Mouse (Mus musculus): ENCODE measurements around the gene Bcor. TPM values are rescaled to one million over a fixed set of nuclear protein-coding genes. Genes with fewer than 3 reads are reported as not detected.

The Bcor gene
- total RNA-seq, 2 experiments from 2014 or later, result 10.1 to 13.7 TPM

DNA sequence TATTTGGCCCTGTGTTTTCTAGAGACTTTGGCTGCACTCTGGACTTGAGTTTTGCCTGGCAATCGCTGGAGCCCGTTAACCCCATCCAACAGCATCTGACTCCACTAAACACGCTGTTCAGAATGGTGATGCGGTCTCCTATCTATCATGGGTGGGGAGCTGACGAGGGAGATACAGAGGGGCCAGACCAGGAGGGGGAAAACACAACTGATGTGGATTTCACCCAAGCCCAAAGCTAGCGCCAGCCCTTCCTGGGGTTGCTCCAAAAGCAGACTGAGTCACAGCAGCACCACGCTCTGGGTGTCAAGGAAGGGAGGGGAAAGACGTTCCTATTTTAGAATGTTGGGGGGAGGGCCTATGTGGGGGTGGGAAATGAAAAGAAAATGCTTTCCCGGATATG, 94.4 kb downstream of the Bcor start:
- DNase-seq, result no peak

DNA sequence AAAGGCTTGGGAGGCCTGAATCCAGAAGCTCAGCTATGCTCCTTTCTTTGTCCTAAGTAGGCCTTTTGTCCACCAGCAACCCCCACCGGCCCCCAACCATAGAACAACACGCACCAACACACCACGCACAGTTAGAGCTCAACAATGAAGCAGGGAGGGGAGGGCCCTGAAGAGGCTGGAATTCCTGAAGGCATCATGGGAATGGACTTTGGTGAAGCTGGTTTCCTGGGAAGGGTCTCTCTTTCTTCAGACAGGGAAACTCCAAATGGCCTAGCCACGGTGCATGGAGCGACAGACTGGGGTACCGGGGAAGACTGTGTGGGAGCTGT, 97.3 kb downstream of the Bcor start:
- no peak for DNase-seq

- no peak for DNase-seq
Observed at GRCm38 (mm10) chrX:12062121-12062931, 97.8 kb downstream of the Bcor start.

GRCm38 (mm10) chrX:12060848-12061247, 99.3 kb downstream of the Bcor start:
- DNase-seq, result no peak

DNA sequence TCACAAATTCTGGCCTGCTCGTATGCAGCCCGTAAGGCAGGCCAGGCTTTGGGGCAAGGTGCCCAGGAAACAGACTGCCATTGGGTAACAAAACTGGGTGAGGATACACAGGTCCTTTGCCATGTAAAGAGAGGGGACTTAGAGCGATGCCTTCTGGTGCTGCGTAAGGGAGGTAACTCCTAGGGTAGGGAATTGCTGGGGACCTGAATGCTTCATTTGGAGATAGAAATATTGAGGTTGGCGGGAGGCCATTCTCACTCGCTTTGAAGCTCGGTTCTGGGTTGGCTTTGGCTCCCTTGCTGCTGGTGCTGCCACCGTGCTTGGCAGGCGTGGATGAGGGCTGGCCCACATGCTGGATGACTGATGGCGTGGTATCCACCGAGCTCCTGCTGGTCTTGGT, 102.9 kb downstream of the Bcor start:
- no peak for DNase-seq

- DNase-seq, result no peak
Observed at GRCm38 (mm10) chrX:12053315-12053914, 106.7 kb downstream of the Bcor start.

- no peak for DNase-seq
Observed at GRCm38 (mm10) chrX:12052651-12053050, 107.5 kb downstream of the Bcor start.

DNA sequence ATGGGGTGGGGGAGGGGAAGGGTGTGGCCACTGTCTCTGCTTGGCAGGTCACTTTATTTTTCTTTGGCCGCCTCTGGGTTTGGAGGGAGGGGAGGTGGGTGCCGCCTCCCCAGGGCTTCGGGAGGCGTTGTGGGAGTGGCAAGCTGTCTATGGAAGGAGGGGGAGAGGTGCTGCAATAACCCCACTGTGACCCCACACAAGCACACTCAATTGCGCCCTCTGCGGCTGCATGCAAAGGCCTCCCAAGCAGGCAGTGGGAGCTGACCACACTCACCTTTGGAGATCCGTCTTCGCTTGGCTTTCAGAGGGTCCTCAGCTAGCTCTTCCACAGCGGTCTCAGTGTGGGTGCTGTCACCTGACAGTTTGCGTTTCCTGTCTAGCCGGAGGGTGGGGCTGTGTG, 111.4 kb downstream of the Bcor start:
- DNase-seq, result no peak

DNA sequence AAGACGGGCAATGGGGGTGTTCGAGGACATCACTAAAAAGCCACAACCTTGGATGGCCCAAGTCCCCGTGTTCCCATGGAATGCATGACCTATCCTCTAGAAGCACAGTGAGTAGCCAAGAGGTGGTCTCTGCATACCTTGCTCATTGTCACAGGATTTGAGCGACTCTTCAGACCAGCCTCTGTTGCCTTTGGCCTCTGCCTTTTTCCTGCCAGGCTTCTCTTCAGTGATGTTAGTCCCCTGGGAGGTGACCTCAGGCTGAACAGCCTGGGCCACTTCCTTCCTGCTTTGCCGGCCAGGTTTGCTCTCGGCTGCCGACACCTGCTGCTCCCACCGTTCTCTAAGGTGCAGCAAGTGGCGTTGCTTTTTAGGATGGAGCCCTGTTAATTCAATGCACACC, 112.0 kb downstream of the Bcor start:
- no peak for DNase-seq

- DNase-seq, result no peak
Observed at GRCm38 (mm10) chrX:12047223-12047911, 112.8 kb downstream of the Bcor start.

DNA sequence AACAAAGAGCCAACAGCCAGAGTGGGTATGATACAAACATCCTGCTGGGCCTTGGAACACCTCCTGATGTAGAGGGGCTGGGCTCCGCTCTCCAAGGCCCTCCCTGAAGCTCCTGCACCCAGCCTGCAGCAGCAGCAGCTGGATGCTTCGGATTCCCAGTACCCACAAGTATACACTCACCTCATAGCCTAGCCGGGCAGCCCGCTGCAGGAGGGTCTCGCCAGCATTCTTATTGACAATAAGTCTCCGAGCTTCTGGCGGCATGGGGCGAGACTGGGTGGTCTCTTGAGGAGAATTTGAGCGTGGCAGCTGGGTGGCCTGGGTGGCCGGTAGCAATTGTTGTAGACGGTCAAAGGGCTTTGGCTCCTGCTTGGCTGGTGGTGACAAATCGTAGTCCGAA, 113.5 kb downstream of the Bcor start:
- no peak for DNase-seq

DNA sequence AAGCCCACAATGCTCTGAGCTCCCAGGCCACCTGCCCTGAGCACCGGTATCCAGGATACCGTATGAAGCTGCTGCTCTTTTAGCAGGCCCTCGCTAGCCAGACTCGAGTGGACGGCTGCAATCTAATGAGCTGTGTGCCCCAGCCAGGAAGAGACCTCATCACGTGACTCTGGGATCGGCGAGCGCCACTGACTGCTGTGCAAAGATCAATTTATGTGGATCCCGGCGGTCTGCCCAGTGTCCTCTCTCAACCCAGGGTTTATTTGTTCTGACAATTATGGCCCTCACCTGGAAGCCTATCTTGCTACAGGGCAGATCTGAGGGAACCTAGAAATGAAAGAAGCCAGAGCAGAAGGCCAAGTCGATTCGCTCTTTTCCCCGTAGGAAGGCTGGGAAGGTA, 116.8 kb downstream of the Bcor start:
- no peak for DNase-seq

- DNase-seq, result no peak
Observed at GRCm38 (mm10) chrX:12041453-12041852, 118.7 kb downstream of the Bcor start.

DNA sequence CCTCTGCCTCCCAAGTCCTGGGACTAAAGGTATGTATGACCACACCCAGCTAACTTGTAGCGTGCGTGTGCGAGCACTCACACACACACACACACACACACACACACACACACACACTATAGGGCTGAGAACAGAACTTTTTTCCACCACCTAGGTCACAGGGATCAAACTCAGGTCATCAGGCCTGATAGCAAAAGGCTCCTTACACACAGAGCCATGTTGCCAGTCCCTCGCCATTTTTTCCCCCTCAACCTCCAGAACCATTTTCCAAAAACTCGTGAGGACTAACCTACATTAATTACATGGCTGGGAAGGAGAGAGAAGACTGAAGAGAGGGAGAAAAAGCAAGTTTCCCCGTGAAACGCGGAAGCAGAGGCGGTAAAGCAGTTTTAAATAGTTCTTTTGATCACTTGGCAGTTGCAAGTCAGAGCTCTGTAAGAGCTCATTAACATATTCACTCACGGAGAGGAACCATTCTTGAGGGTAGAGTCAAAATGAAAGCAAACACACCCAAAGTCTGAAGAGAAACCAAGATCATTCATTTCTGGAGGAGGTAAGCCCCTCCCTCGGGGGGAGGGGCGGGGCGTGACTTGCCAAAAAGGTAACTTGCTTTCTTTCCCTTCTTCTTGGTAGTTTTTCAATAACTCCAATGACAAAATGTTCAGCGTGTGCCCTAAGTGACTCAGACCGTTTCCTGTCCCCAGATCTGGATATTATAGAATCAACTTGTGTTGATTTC, 145.3 kb downstream of the Bcor start:
- no peak for DNase-seq

DNA sequence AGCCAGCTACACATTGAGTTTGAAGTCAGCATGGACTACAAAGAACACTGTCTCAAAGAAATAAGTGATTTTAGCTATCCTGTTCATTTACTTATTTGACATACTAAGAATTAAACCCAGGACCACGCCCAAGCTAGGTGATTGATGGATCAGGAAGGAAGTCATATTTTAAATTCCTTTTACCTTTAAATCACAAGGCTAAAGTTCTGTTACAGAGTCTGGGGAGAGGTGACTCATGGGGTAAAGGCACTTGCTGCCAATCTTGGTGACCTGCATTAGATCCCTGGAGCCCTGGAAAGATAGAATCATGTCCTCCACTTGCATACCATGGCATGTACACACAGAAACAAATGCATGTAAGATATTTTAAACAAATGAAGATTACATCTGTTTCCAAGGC, 149.5 kb downstream of the Bcor start:
- DNase-seq, result no peak

DNA sequence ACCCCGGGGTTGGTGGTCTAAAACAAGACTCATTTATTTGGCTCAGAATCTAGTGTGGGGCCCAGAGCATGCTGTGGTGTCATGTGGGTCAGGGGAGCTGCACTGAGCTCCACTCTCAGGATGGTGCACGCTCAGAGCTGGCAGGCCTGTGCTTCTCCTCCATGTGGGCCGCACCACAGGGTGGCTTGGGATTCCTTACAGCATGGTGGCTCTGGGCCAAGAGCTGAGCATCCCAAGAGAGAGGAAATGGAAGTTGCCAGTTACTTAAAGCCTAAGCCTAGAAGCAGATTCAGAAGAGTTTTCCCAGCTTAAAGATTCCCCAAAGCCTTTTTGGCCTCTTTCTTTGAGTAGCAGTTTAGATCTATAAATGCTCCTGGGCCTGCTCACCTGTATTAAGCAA, 151.1 kb downstream of the Bcor start:
- no peak for DNase-seq

GRCm38 (mm10) chrX:12007832-12008540, 152.2 kb downstream of the Bcor start:
- DNase-seq, result no peak

DNA sequence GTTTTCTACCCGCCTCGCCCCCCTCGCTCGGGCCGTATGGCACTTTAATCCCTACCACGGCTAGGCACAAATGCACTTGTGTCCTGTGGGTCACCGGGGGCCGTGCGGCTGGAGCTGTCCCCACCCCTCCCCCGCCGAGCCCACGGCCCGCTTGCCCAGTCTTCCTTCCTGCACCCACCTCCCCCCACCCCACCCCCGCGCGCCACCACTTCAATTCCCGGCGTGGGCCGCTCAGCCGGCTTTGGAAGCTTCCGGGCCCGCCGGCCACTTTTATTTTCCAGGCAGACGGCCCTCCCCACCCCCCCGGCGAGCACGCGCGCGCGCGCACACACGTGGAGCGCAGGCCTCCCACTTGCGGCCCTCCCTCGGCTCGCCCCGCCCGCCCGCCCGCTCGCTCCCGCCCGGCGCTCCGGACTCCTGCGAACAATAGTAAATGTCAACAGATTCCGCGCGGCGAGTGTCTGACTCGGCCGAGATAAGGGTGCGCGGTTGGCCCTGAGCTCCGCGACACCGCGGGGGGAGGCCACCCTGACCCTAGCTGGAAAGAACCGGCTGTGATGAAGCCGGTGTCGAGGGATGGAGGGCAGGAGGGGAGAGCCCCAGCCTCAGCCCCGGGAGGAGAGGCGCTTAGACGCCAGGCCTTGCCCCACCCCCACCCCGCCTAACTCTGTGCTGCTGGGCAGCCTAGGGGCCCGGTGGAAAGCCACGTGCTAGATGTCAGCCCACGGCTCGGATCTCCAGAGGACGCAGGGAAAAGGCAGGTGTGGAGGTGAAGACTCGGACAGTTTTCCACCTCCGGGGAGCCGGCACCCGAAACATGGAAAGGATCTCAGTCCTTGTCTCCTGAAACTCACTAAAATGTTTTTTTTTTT, 153.0 kb downstream of the Bcor start:
- DNase-seq, result peak; percentile 66

DNA sequence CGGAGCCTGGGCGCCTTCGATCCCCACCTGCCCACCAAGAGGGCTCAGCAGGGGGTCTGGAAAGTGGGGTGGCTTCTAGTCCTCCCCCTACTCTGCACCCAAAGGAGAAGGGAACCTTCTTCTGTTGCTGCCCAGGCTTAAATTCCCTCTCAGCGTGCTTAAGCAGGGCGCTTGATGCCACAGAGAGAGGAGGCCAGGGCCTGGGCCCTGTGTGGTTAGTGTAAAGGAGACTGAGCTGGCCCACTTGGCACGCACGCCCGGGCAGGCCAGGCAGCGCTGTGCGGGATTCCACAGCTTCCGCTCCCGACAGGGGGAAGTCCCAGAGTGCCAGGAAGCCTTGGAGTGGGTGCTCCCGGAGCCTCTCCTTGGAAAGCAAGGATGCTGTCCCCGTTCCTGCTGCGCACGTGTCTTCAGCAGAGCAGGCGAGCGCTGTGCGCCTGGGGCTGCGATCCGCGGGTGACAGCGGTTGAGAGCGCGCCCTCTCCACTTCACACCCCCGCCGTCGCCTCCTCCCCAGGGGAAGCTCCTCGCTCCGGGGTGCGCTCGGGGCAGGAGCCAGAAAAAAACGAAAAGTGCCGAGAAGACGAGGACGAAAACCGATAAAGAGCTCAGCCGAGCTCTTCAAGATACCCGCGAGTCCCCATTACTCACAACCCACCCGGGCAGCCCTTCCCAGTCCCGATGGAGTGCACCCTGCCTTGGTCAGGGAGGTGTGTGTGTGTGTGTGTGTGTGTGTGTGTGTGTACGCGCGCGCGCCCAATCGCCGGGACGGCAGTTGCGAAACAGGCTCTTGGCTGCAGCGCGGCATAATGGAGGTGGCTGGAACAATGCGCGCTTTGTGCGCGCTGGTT, 153.9 kb downstream of the Bcor start:
- DNase-seq, result peak; percentile 56

All from gastrocnemius, postnatal 25 days (tissue).